7 mouse cellular contexts compared by ENCODE assay signal in genomic region chr6:3307598-3308220, GRCm38 (mm10).
DNase-seq lines count a peak whose midpoint lies in the region; ATAC-seq lines count a peak whose summit lies in the region.
"Not testable (repeated sequence)": the region's sequence is repeated elsewhere in the genome, so short reads cannot be mapped to it uniquely, and the experiment has no call there.

No protein-coding gene starts in this region.

- H3K36me3 ChIP-seq in forebrain, embryonic 15.5 days, result not testable (repeated sequence)

- not testable (repeated sequence) for H3K9ac ChIP-seq in forebrain, embryonic 15.5 days (replicated peaks)

- peak; percentile 48; the same call in 1 of the 2 replicates for ATAC-seq in forebrain, embryonic 15.5 days (replicated peaks)

- intact Hi-C loops in heart, postnatal 14 days (cut with DNase I), result not testable (repeated sequence)

- H3K27me3 ChIP-seq in forebrain, embryonic 15.5 days, result not testable (repeated sequence)

- H3K9me3 ChIP-seq in forebrain, embryonic 15.5 days, result not testable (repeated sequence)

- H3K4me3 ChIP-seq in forebrain, embryonic 15.5 days, result not testable (repeated sequence)

- not testable (repeated sequence) for H3K4me1 ChIP-seq in forebrain, embryonic 15.5 days

- not testable (repeated sequence) for H3K27ac ChIP-seq in forebrain, embryonic 15.5 days (replicated peaks)

- peak; percentile 5 to 15 for DNase-seq in cerebellum, postnatal 10 days
- DNase-seq in heart, postnatal 14 days, result peak; percentile 8 to 24
- DNase-seq in kidney, adult 9 months, result peak; percentile 70
- DNase-seq in liver, result peak; percentile 47
- DNase-seq in lung, postnatal 36 days, result peak; percentile 65
- DNase-seq in ovary, postnatal 10 days (ENCODE audit: low spot score), result peak; percentile 6

- WGBS in forebrain, embryonic 15.5 days, result under 1% methylated on average over 11 of the region's 11 CpGs

- H3K4me2 ChIP-seq in forebrain, embryonic 15.5 days (replicated peaks), result peak overlapping the region; percentile 24

Comparison
In these comparisons a context has a peak if more than half of its experiments do, and no peak if none do; other contexts are left out.
1. DNase-seq: peak in every context shown above with its lines; median percentile 70 in kidney, adult 9 months; 65 in lung, postnatal 36 days; 47 in liver; 16 in heart, postnatal 14 days; 10 in cerebellum, postnatal 10 days; 6 in ovary, postnatal 10 days.